Mouse (Mus musculus) cerebellum, adult 2 months (tissue): Measurements from ENCODE around the gene Gucy2f. TPM values are rescaled to one million over a fixed set of nuclear protein-coding genes. Genes with fewer than 3 reads are reported as not detected.
"Not testable (repeated sequence)": the region's sequence is repeated elsewhere in the genome, so short reads cannot be mapped to it uniquely, and the experiment has no call there.

Source experiments
- DNase-seq, 2 experiments: peaks; one replicate each; pipeline ENCODE4 v3.0.0; 2021
- H3K27ac ChIP-seq: fragments of 200-500 bp; 2 replicates; pipeline ENCODE4 v1.5.1; 2012; ENCODE audit warnings: low read length, control low read depth, inconsistent platforms; ENCODE audit not compliant: insufficient read depth
- H3K27me3 ChIP-seq: fragments of 200-500 bp; 2 replicates; pipeline ENCODE4 v1.6.1; 2012; ENCODE audit warnings: inconsistent platforms, mild to moderate bottlenecking, low read length, moderate library complexity; ENCODE audit not compliant: control insufficient read depth, insufficient read depth
- H3K4me1 ChIP-seq: fragments of 200-500 bp; 2 replicates; pipeline ENCODE4 v1.6.1; 2011; ENCODE audit warnings: low read length; ENCODE audit not compliant: control insufficient read depth, insufficient read depth
- H3K4me3 ChIP-seq: fragments of 200-500 bp; replicated peaks from 2 replicates; pipeline ENCODE3; 2011; ENCODE audit warnings: mild to moderate bottlenecking, low read depth, low read length, control low read depth; ENCODE audit not compliant: insufficient read depth
- CTCF ChIP-seq: fragments of 200-500 bp; IDR thresholded peaks from 2 replicates; pipeline ENCODE4 v1.5.1; 2011; ENCODE audit warnings: low read depth, mild to moderate bottlenecking, control low read depth, low read length, moderate library complexity, borderline replicate concordance; ENCODE audit not compliant: insufficient read depth
- POLR2A ChIP-seq: fragments of 200-500 bp; IDR thresholded peaks from 2 replicates; pipeline ENCODE4 v1.6.1; 2011; ENCODE audit warnings: low read length, control low read depth, borderline replicate concordance; ENCODE audit not compliant: insufficient read depth
- WGBS: fragments of 180-500 bp; shearing (Covaris S2); methylation state at CpG from one replicate; pipeline ENCODE4 v1.1.7; 2018; 5-methylcytosine and 5-hydroxymethylcytosine counted together
- polyA plus RNA-seq: library from polyadenylated mRNA; depleted of rRNA; stranded (reverse); fragments of >200 nt; gene quantifications from 2 replicates; pipeline ENCODE4 v1.2.3, GENCODE M21; 2012; rRNA removed

Gucy2f gene
- 0.03 and 0.06 TPM in 2 replicates for polyA plus RNA-seq

- Histone ChIP-seq H3K27me3 (no peaks in the 10 kb centered on the region), H3K27ac (no peak within 1 kb of the TSS), H3K4me1 (no peaks in the 10 kb centered on the region), H3K4me3 (no peak within 1 kb of the TSS)
- whole genome bisulfite sequencing = 53% methylated on average over 5 of the region's 5 CpGs
- no peak for TF ChIP-seq POLR2A
- TF ChIP-seq CTCF = no peak
- no peak for DNase-seq
Measured at GRCm38 (mm10) chrX:142196831-142197230, at the start of gene Gucy2f. Gucy2f (minus strand) TSS chrX:142196931.

DNA sequence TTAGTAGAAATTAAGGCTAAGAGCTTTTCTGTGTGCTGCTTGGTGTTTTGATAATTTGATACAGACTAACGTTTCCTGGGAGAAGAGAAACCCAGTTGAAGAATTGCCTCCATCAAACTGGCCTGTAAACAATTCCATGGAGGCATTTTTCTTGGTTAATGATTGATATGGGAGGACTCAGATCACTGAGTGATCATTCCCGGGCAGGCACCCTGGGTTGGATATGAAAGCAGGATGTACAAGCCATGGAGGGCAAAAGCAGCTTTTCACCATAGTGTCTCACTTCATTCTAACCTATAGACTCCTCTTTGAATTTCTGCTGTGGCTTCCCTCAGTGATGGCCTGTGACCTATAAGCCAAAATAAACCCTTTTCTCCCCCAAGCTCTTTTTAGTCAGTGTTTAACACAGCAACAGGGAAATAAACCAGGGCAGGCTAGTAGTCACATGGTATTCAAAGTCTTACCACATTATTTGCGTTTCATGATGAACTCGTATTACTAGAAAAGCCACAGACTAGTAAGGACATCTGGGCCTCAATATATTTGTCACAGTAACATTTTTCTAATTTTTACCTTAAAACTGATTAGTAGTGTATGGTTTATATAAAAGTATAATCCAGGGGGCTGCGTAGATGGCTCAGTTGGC lies 49.1 kb upstream of the Gucy2f start:
- H3K4me3 ChIP-seq = no peak overlapping the region
- no peaks in the 10 kb centered on the region for H3K4me1 ChIP-seq
- TF ChIP-seq CTCF = no peak
- TF ChIP-seq POLR2A = no peak
- no peak overlapping the region for H3K27ac ChIP-seq
- DNase-seq = no peak
- 85% methylated on average over 5 of the region's 5 CpGs for WGBS
- no peaks in the 10 kb centered on the region for H3K27me3 ChIP-seq

GRCm38 (mm10) chrX:142237101-142237500 lies 40.4 kb upstream of the Gucy2f start:
- Histone ChIP-seq H3K4me1 (no peaks in the 10 kb centered on the region), H3K27me3 (no peaks in the 10 kb centered on the region), H3K4me3 (no peak overlapping the region), H3K27ac (no peak overlapping the region)
- DNase-seq = no peak
- 24% methylated on average over 2 of the region's 2 CpGs for WGBS
- TF ChIP-seq POLR2A (no peak), CTCF (no peak)

- not testable (repeated sequence) for H3K4me3 ChIP-seq, H3K27me3 ChIP-seq, H3K27ac ChIP-seq, DNase-seq, H3K4me1 ChIP-seq
- 50% methylated on average over 1 of the region's 1 CpGs for WGBS
Measured at GRCm38 (mm10) chrX:142236146-142236545, 39.4 kb upstream of the Gucy2f start.

GRCm38 (mm10) chrX:142228769-142229158 lies 32.0 kb upstream of the Gucy2f start:
- WGBS = 7% methylated on average over 7 of the region's 7 CpGs
- no peak for TF ChIP-seq CTCF
- no peak for TF ChIP-seq POLR2A
- no peak for DNase-seq
- Histone ChIP-seq H3K4me1 (no peaks in the 10 kb centered on the region), H3K4me3 (peak overlapping the region; percentile 61), H3K27me3 (no peaks in the 10 kb centered on the region), H3K27ac (no peak overlapping the region)

- no peaks in the 10 kb centered on the region for H3K4me1 ChIP-seq
- peak overlapping the region; percentile 84 for H3K27ac ChIP-seq
- DNase-seq = peak; percentile 83 to 84
- WGBS = 12% methylated on average over 32 of the region's 42 CpGs
- peak overlapping the region; percentile 70 for H3K4me3 ChIP-seq
- no peaks in the 10 kb centered on the region for H3K27me3 ChIP-seq
- TF ChIP-seq POLR2A (peak; percentile 48; the same call in 1 of the 2 replicates), CTCF (no peak)
Measured at GRCm38 (mm10) chrX:142228055-142228768, 31.5 kb upstream of the Gucy2f start.

DNA sequence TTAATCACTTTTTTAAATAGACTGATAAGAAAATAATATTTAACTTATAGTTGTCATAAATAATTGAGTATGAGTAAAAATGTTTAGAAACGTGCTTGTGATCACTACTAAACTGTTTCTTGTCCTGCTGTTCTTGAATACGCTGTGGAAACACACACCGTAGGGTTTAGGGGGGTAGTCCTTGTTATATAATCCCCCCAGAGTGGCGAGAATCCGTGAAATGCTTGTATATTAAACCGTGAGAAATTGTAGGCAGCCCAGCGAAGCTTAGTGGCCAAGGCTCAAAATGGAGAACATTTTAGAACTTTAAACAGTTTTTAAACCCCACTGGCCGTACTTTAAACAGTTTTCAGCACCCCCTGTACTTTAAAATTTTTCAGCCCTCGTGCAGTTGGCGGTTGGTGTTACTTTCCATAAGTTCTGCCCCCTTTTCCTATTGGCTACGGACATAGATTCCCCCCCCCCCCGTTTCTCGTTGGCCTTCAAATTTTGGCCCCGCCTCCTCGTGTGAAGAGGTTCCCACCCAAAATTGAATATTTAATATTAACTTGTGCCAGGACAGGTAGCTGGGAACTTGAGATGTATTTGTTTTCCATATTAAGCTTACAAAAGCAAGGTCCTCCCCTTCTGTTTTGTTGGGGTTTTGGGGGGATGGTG lies 30.8 kb upstream of the Gucy2f start:
- H3K27ac ChIP-seq = peak overlapping the region; percentile 84; the same call in 1 of the 2 replicates

More for the DNA sequence above, 30.8 kb upstream of the Gucy2f start:
- Histone ChIP-seq H3K27me3 (no peaks in the 10 kb centered on the region), H3K4me3 (peak overlapping the region; percentile 70), H3K4me1 (no peaks in the 10 kb centered on the region)
- TF ChIP-seq POLR2A = no peak
- TF ChIP-seq CTCF = no peak
- DNase-seq = no peak
- 12% methylated on average over 15 of the region's 15 CpGs for WGBS
